27 mouse cellular contexts compared by ENCODE assay signal in the genomic region with DNA sequence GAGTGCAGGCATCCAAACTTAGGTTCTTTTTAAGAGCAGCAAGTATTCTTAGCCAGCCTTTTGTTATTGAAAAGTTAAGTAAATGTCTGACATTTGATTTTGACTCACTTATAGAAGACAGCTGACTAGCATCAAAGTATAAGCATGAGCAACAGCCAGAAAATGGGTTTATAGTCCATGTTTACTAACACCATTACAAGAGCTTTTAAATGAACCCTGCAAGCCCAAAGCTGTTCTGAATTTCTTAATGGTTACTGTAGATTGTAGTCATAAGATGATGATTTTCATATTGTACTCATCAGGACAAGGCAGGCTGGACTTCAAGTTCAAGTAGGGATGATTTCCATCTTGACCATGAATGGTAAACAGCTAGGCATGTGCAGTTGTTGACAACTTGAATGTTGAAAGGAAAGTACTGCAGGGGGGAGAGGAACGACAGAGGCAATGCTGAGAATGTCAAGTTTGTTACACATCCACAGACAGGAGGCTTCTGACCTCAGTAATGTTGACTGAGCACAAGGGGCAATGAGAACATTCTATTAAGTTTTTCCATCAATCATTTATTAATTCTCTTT. TPM values are rescaled to one million over a fixed set of nuclear protein-coding genes. Genes with fewer than 3 reads are reported as not detected.
DNase-seq lines count a peak whose midpoint lies in the region; ATAC-seq and TF ChIP-seq lines count a peak whose summit lies in the region.
"Had no signal": no experiment of that assay in that cellular context is flagged by ENCODE, and none has a peak within 500 bp of the region (broad histone marks: within the 10 kb centered on the region; RNA-seq: fewer than 3 reads in every experiment).

No protein-coding gene starts in this region.

- TF ChIP-seq CTCF in lung, adult 2 months (IDR thresholded peaks at IDR 0.05; ENCODE audit: insufficient read depth, low read length) = no peak

- H3K27ac ChIP-seq in lung, embryonic 16.5 days (ENCODE audit: low read length) = no peak overlapping the region
- H3K27ac ChIP-seq: embryonic facial prominence, embryonic 10.5 days; embryonic facial prominence, embryonic 13.5 days; forebrain, embryonic 12.5 days; forebrain, embryonic 15.5 days; hindbrain, embryonic 12.5 days; hindbrain, embryonic 15.5 days had no signal

- H3K4me1 ChIP-seq in lung, embryonic 16.5 days (replicated peaks; ENCODE audit: control insufficient read depth, insufficient read depth, low read length) = no peaks in the 10 kb centered on the region
- no peaks in the 10 kb centered on the region for H3K4me1 ChIP-seq in lung, adult 2 months (ENCODE audit: control insufficient read depth, insufficient read depth, low read length)
- H3K4me1 ChIP-seq: embryonic facial prominence, embryonic 10.5 days; embryonic facial prominence, embryonic 13.5 days; forebrain, embryonic 12.5 days; forebrain, embryonic 15.5 days; hindbrain, embryonic 12.5 days; hindbrain, embryonic 15.5 days had no signal

- no peaks in the 10 kb centered on the region for H3K9me3 ChIP-seq in lung, embryonic 16.5 days (ENCODE audit: control insufficient read depth, low read length)
- H3K9me3 ChIP-seq: embryonic facial prominence, embryonic 10.5 days; embryonic facial prominence, embryonic 13.5 days; forebrain, embryonic 12.5 days; forebrain, embryonic 15.5 days; hindbrain, embryonic 12.5 days; hindbrain, embryonic 15.5 days had no signal

- TF ChIP-seq POLR2A in lung, adult 2 months (IDR thresholded peaks at IDR 0.05; ENCODE audit: borderline replicate concordance, extremely low read depth, low read depth, low read length) = no peak

- no peaks in the 10 kb centered on the region for H3K27me3 ChIP-seq in lung, embryonic 16.5 days (ENCODE audit: control insufficient read depth, insufficient read depth, low read depth, low read length)
- H3K27me3 ChIP-seq: embryonic facial prominence, embryonic 13.5 days; forebrain, embryonic 12.5 days; forebrain, embryonic 15.5 days; hindbrain, embryonic 12.5 days; hindbrain, embryonic 15.5 days had no signal

- no peaks in the 10 kb centered on the region for H3K36me3 ChIP-seq in lung, embryonic 16.5 days (ENCODE audit: control insufficient read depth, insufficient read depth, low read length)
- H3K36me3 ChIP-seq: embryonic facial prominence, embryonic 10.5 days; embryonic facial prominence, embryonic 13.5 days; forebrain, embryonic 12.5 days; forebrain, embryonic 15.5 days; hindbrain, embryonic 12.5 days; hindbrain, embryonic 15.5 days had no signal

- H3K9ac ChIP-seq in lung, embryonic 16.5 days (ENCODE audit: low read length) = no peak overlapping the region
- H3K9ac ChIP-seq: embryonic facial prominence, embryonic 13.5 days; forebrain, embryonic 12.5 days; forebrain, embryonic 15.5 days; hindbrain, embryonic 12.5 days; hindbrain, embryonic 15.5 days had no signal

- peak; percentile 23 for DNase-seq in kidney, adult 9 months
- DNase-seq in kidney, adult 18-20 months = no peak
- DNase-seq in lung, adult 2 months = no peak
- DNase-seq in lung, postnatal 10 days = peak; percentile 3
- no peak for DNase-seq in right cerebral cortex, postnatal 25 days
- DNase-seq: adrenal gland, adult 8-10 months; adrenal gland, postnatal 25 days; cerebellum, adult 11-12 months; cerebellum, adult 8-10 months; cerebellum, postnatal 10 days; cerebellum, postnatal 36 days; gastrocnemius, postnatal 25 days had no signal

- 4% methylated on average over 1 of the region's 1 CpGs for WGBS in lung, embryonic 16.5 days
- WGBS in lung, adult 2 months = 27% methylated on average over 1 of the region's 1 CpGs

- H3K4me3 ChIP-seq in lung, embryonic 16.5 days (ENCODE audit: low read length) = no peak overlapping the region
- H3K4me3 ChIP-seq in lung, adult 2 months (replicated peaks; ENCODE audit: extremely low read depth, low read depth, low read length) = no peak overlapping the region
- H3K4me3 ChIP-seq: embryonic facial prominence, embryonic 10.5 days; embryonic facial prominence, embryonic 13.5 days; erythroblast, embryonic 14.5 days; forebrain, embryonic 12.5 days; forebrain, embryonic 15.5 days; hindbrain, embryonic 12.5 days; hindbrain, embryonic 15.5 days had no signal

- ATAC-seq in lung, embryonic 16.5 days (ENCODE audit: low read depth) = peak; percentile 83
- ATAC-seq: CD4-positive, CD25-positive, alpha-beta regulatory T cell, adult 4 months; forebrain, embryonic 15.5 days had no signal

- no peak overlapping the region for H3K4me2 ChIP-seq in lung, embryonic 16.5 days (ENCODE audit: low read depth, low read length)
- H3K4me2 ChIP-seq: embryonic facial prominence, embryonic 13.5 days; forebrain, embryonic 12.5 days; forebrain, embryonic 15.5 days; hindbrain, embryonic 12.5 days; hindbrain, embryonic 15.5 days had no signal

RNA-seq across cellular contexts. Expression of a gene that starts 52.5 kb away (rescaled TPM):
- 3.6 and 4.5 TPM in 2 replicates for polyA plus RNA-seq in lung, embryonic 16.5 days (2015; fragmentation: Nextera tagmentation; extraction: Ambion mirVana)
- 1.2 and 1.7 TPM in 2 replicates for polyA plus RNA-seq in lung, adult 2 months (2012; rRNA removed)
- polyA plus RNA-seq: erythroblast, embryonic 14.5 days had no signal

RNA-seq across cellular contexts. Expression of a gene that starts 57.4 kb away (rescaled TPM):
- not detected in 2 replicates for polyA plus RNA-seq in lung, embryonic 16.5 days (2015; fragmentation: Nextera tagmentation; extraction: Ambion mirVana)
- polyA plus RNA-seq in lung, adult 2 months (2012; rRNA removed) = not detected in 2 replicates
- polyA plus RNA-seq: brain, embryonic 14.5 days; C2C12; CD4-positive, CD25-positive, alpha-beta regulatory T cell, adult 4 months; cortical plate, adult 2 months; embryonic facial prominence, embryonic 10.5 days; erythroblast, embryonic 14.5 days; forebrain, embryonic 12.5 days; forebrain, embryonic 15.5 days; gonadal fat pad, adult 2 months; heart, embryonic 14.5 days; heart, postnatal 0 days; hindbrain, embryonic 12.5 days; hindbrain, embryonic 15.5 days had no signal

Comparison
In these comparisons a context has a peak if more than half of its experiments do, and no peak if none do; other contexts are left out.
1. DNase-seq: peak in kidney, adult 9 months (single experiment) and lung, postnatal 10 days (single experiment); none in kidney, adult 18-20 months (single experiment), lung, adult 2 months (single experiment) and right cerebral cortex, postnatal 25 days (single experiment).